Mouse (Mus musculus): ENCODE measurements around the gene Dnajc25. TPM values are rescaled to one million over a fixed set of nuclear protein-coding genes. Genes with fewer than 3 reads are reported as not detected.

The Dnajc25 gene
- polyA plus RNA-seq, 1 experiment from 2014 or later = 6.9 TPM

- Histone ChIP-seq H3K9ac (replicated peaks; ENCODE audit: low read depth, low read length) (no peak overlapping the region), H3K36me3 (ENCODE audit: control insufficient read depth, insufficient read depth, low read length) (no peaks in the 10 kb centered on the region), H3K4me2 (ENCODE audit: low read depth, low read length) (no peak overlapping the region), H3K4me1 (ENCODE audit: control insufficient read depth, insufficient read depth, low read length) (no peaks in the 10 kb centered on the region), H3K9me3 (ENCODE audit: control insufficient read depth, low read length) (no peaks in the 10 kb centered on the region), H3K27me3 (ENCODE audit: control insufficient read depth, insufficient read depth, low read length) (no peaks in the 10 kb centered on the region), H3K27ac (ENCODE audit: low read depth, low read length) (no peak overlapping the region), H3K4me3 (ENCODE audit: low read depth, low read length) (no peak overlapping the region)
- ATAC-seq (ENCODE audit: low read depth) = peak; percentile 42; the same call in 1 of the 2 replicates
- WGBS = 28% methylated on average over 7 of the region's 7 CpGs
These were observed 9.7 kb upstream of the Dnajc25 start for GRCm38 (mm10) chr4:58985157-58985648.

DNA sequence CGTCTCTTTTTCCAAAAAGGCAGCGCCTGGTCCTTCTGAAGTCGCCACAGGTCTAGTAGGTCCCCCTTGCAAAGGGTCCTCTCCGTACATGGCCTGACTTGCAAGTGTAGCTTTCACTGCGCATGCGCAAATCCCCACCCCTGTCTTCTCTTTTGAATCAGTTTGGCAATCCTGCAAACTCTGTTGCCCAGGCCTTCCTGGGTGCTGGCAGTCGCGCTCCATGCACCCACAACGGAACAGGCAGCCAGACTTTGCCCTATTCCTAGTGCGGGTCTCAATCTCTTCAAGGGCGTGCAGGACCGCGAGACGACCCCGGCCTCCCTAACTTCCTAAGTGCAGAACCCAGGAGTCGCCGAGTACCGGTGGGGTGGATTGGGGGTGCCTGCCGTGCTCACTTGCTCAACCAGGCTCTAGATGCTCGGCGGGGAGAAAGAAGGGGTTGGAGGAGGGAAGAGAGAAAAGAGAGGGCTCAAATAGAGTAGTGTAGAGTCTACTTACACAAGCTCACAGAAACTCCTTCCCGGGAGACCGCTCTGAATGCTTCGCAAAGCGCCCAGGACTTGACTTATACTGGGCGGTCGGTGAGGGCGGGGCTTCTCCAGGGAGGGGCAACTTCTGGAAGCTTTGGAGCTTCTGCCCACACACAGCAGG, 8.2 kb upstream of the Dnajc25 start, which contains the start of gene Ptgr1:
Gene Ptgr1 (minus strand): TSS at position 580 of the 651 bp plus-strand sequence.
- 1% methylated on average over 28 of the region's 28 CpGs for WGBS
- H3K27ac ChIP-seq (ENCODE audit: low read depth, low read length) = no peak within 1 kb of the TSS

GRCm38 (mm10) chr4:58989303-58989898, 5.5 kb upstream of the Dnajc25 start:
- Histone ChIP-seq H3K4me1 (ENCODE audit: control insufficient read depth, insufficient read depth, low read length) (no peaks in the 10 kb centered on the region), H3K27ac (ENCODE audit: low read depth, low read length) (no peak overlapping the region), H3K4me3 (ENCODE audit: low read depth, low read length) (no peak overlapping the region), H3K4me2 (ENCODE audit: low read depth, low read length) (no peak overlapping the region), H3K36me3 (ENCODE audit: control insufficient read depth, insufficient read depth, low read length) (no peaks in the 10 kb centered on the region), H3K27me3 (ENCODE audit: control insufficient read depth, insufficient read depth, low read length) (no peaks in the 10 kb centered on the region), H3K9me3 (ENCODE audit: control insufficient read depth, low read length) (no peaks in the 10 kb centered on the region), H3K9ac (replicated peaks; ENCODE audit: low read depth, low read length) (no peak overlapping the region)
- 80% methylated on average over 7 of the region's 7 CpGs for WGBS
- ATAC-seq (ENCODE audit: low read depth) = no peak

More for the DNA sequence above, 8.2 kb upstream of the Dnajc25 start, which contains the start of gene Ptgr1:
- peak within 1 kb of the TSS; percentile 49 for H3K4me3 ChIP-seq (ENCODE audit: low read depth, low read length)
- H3K4me1 ChIP-seq (ENCODE audit: control insufficient read depth, insufficient read depth, low read length) = no peaks in the 10 kb centered on the region
- peak within 1 kb of the TSS; percentile 86 for H3K4me2 ChIP-seq (ENCODE audit: low read depth, low read length)
- H3K9me3 ChIP-seq (ENCODE audit: control insufficient read depth, low read length) = no peaks in the 10 kb centered on the region
- no peaks in the 10 kb centered on the region for H3K27me3 ChIP-seq (ENCODE audit: control insufficient read depth, insufficient read depth, low read length)
- H3K36me3 ChIP-seq (ENCODE audit: control insufficient read depth, insufficient read depth, low read length) = no peaks in the 10 kb centered on the region
- peak; percentile 74 for ATAC-seq (ENCODE audit: low read depth)
- peak within 1 kb of the TSS; percentile 37; the same call in 1 of the 2 replicates for H3K9ac ChIP-seq (replicated peaks; ENCODE audit: low read depth, low read length)

DNA sequence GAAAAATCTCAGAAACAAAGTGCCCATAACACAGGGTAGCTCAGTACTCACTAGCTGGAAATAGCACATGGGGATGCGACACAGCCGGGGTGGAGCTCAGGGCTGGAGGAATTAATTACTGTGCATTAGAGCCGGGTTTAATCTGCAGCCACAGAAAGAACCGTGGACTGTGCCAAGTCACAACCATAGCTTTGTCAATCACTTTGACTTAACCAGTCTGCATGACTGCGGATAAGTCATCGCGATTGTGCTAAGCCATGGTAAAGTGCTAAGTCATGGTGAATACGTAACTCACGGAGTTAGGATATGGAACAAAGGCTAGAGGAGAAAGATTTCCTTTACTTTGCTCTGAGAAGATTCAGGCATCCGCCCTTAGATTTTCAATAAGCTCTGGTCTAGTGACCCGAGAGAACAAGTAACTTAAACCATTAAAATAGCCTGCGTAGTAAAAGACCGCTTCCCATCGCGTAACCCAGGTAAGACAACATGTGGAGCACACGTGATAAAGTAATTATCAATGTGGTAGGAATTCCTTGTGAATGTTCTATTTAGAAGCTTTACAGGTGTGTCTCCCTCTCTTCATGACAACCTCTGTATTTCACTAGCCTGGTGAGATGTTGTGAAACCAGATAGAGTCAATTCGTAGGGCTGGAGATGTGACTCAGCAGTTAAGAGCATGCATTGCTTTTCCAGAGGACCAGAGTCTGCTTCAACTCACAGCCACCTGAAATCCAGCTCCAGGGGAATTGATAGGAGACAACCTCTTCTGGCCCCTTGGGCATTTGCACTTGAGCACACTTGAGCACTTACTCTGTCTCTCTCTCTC, 4.0 kb upstream of the Dnajc25 start:
- 88% methylated on average over 17 of the region's 17 CpGs for WGBS
- no peak overlapping the region for H3K4me2 ChIP-seq (ENCODE audit: low read depth, low read length)
- no peak for ATAC-seq (ENCODE audit: low read depth)
- H3K9me3 ChIP-seq (ENCODE audit: control insufficient read depth, low read length) = no peaks in the 10 kb centered on the region
- H3K9ac ChIP-seq (replicated peaks; ENCODE audit: low read depth, low read length) = no peak overlapping the region
- no peaks in the 10 kb centered on the region for H3K36me3 ChIP-seq (ENCODE audit: control insufficient read depth, insufficient read depth, low read length)
- H3K27me3 ChIP-seq (ENCODE audit: control insufficient read depth, insufficient read depth, low read length) = no peaks in the 10 kb centered on the region
- H3K4me1 ChIP-seq (ENCODE audit: control insufficient read depth, insufficient read depth, low read length) = no peaks in the 10 kb centered on the region
- H3K27ac ChIP-seq (ENCODE audit: low read depth, low read length) = no peak overlapping the region
- no peak overlapping the region for H3K4me3 ChIP-seq (ENCODE audit: low read depth, low read length)

DNA sequence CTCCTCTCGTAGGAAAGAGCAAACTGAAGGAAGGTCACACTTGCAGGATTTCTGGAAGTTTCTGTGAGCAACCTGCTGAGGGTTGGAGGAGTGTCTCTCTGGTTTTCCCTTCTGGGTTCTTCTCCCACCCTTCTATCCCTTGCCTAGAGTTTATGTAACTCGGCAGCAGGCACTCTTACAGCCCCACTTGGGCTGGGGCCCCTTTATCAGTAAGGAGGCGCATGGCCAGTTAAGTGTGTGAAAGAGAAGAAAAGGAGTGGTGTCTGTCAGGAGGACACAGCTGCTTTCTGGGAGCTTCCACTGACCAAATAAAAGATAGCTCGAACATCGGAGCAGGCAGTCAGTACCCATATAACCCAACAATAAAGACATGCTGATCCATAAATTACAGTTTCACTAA, 2.7 kb upstream of the Dnajc25 start:
- no peak overlapping the region for H3K9ac ChIP-seq (replicated peaks; ENCODE audit: low read depth, low read length)
- WGBS = 77% methylated on average over 5 of the region's 5 CpGs
- H3K4me3 ChIP-seq (ENCODE audit: low read depth, low read length) = no peak overlapping the region
- H3K36me3 ChIP-seq (ENCODE audit: control insufficient read depth, insufficient read depth, low read length) = no peaks in the 10 kb centered on the region
- ATAC-seq (ENCODE audit: low read depth) = no peak
- no peaks in the 10 kb centered on the region for H3K27me3 ChIP-seq (ENCODE audit: control insufficient read depth, insufficient read depth, low read length)
- no peak overlapping the region for H3K4me2 ChIP-seq (ENCODE audit: low read depth, low read length)
- H3K9me3 ChIP-seq (ENCODE audit: control insufficient read depth, low read length) = no peaks in the 10 kb centered on the region
- H3K27ac ChIP-seq (ENCODE audit: low read depth, low read length) = no peak overlapping the region
- H3K4me1 ChIP-seq (ENCODE audit: control insufficient read depth, insufficient read depth, low read length) = no peaks in the 10 kb centered on the region

- H3K36me3 ChIP-seq (ENCODE audit: control insufficient read depth, insufficient read depth, low read length) = no peaks in the 10 kb centered on the region
- H3K4me2 ChIP-seq (ENCODE audit: low read depth, low read length) = no peak overlapping the region
- no peaks in the 10 kb centered on the region for H3K9me3 ChIP-seq (ENCODE audit: control insufficient read depth, low read length)
- H3K27ac ChIP-seq (ENCODE audit: low read depth, low read length) = no peak overlapping the region
- no peaks in the 10 kb centered on the region for H3K4me1 ChIP-seq (ENCODE audit: control insufficient read depth, insufficient read depth, low read length)
- 70% methylated on average over 8 of the region's 8 CpGs for WGBS
- H3K9ac ChIP-seq (replicated peaks; ENCODE audit: low read depth, low read length) = no peak overlapping the region
- no peak overlapping the region for H3K4me3 ChIP-seq (ENCODE audit: low read depth, low read length)
- ATAC-seq (ENCODE audit: low read depth) = no peak
- H3K27me3 ChIP-seq (ENCODE audit: control insufficient read depth, insufficient read depth, low read length) = no peaks in the 10 kb centered on the region
These were observed 410 bp downstream of the Dnajc25 start for GRCm38 (mm10) chr4:58995251-58995693.

DNA sequence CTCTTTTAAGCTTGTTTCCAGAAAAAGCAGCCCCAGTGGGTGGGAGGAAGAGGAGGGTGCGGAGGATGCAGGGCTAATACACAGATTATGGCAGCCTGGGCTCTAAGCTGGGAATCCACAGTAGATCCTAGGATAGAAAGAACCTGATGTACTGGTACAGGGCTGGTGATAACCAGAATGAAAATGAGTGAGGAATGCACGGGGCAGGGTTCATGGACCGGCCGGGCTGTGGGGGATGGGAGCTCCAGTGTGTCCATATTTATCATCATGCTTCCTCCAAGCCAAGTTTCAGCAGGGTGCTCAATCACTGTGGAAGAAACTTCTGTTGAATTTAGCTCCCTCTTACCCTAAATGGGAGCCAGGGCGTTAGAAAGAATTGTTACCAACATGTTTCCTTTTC, 2.2 kb downstream of the Dnajc25 start:
- Histone ChIP-seq H3K27ac (ENCODE audit: low read depth, low read length) (no peak overlapping the region), H3K4me3 (ENCODE audit: low read depth, low read length) (no peak overlapping the region), H3K9me3 (ENCODE audit: control insufficient read depth, low read length) (no peaks in the 10 kb centered on the region), H3K4me2 (ENCODE audit: low read depth, low read length) (no peak overlapping the region), H3K9ac (replicated peaks; ENCODE audit: low read depth, low read length) (no peak overlapping the region), H3K36me3 (ENCODE audit: control insufficient read depth, insufficient read depth, low read length) (no peaks in the 10 kb centered on the region), H3K4me1 (ENCODE audit: control insufficient read depth, insufficient read depth, low read length) (no peaks in the 10 kb centered on the region), H3K27me3 (ENCODE audit: control insufficient read depth, insufficient read depth, low read length) (no peaks in the 10 kb centered on the region)
- WGBS = 63% methylated on average over 5 of the region's 5 CpGs
- no peak for ATAC-seq (ENCODE audit: low read depth)

- WGBS = 91% methylated on average over 1 of the region's 1 CpGs
- no peak overlapping the region for H3K9ac ChIP-seq (replicated peaks; ENCODE audit: low read depth, low read length)
- peaks cover 4% of the 10 kb centered on the region; the same call in 1 of the 2 replicates for H3K4me1 ChIP-seq (ENCODE audit: control insufficient read depth, insufficient read depth, low read length)
- no peak overlapping the region for H3K27ac ChIP-seq (ENCODE audit: low read depth, low read length)
- no peaks in the 10 kb centered on the region for H3K27me3 ChIP-seq (ENCODE audit: control insufficient read depth, insufficient read depth, low read length)
- H3K36me3 ChIP-seq (ENCODE audit: control insufficient read depth, insufficient read depth, low read length) = no peaks in the 10 kb centered on the region
- ATAC-seq (ENCODE audit: low read depth) = no peak
- H3K9me3 ChIP-seq (ENCODE audit: control insufficient read depth, low read length) = no peaks in the 10 kb centered on the region
- H3K4me3 ChIP-seq (ENCODE audit: low read depth, low read length) = no peak overlapping the region
- no peak overlapping the region for H3K4me2 ChIP-seq (ENCODE audit: low read depth, low read length)
These were observed 3.8 kb downstream of the Dnajc25 start for GRCm38 (mm10) chr4:58998688-58999087.

All from neural tube, embryonic 14.5 days (tissue).